Mouse (Mus musculus) layer of hippocampus, adult 11-12 months (tissue): Measurements from ENCODE around the gene Gm3543.
"Not testable (repeated sequence)": the region's sequence is repeated elsewhere in the genome, so short reads cannot be mapped to it uniquely, and the experiment has no call there.

Experiments used
- DNase-seq: peaks from one replicate; pipeline ENCODE4 v3.0.0; 2022; ENCODE audit warnings: low spot score

Gene Gm3543

DNA sequence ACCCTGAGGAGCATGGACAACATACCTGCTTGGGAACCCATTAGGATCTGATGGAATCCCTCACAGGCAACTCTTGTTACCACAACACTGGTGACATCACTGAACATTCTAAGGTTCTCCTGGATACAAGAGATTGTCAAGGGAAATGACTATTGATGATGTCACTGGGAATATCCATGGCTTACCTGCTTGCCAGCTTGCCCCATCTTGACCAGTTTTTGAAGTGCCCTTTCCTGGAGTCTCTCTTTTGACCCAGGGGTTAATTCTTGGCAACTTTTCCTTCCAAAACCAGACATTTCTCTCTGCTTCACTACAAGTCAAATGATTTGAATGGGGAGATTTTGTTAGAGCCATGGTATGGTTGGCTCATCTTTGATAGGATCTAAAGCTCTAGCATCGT, at the start of gene Gm3543:
Gene Gm3543, minus strand, starts transcription at position 101 of the 400 bp plus-strand sequence.
- not testable (repeated sequence) for DNase-seq

DNA sequence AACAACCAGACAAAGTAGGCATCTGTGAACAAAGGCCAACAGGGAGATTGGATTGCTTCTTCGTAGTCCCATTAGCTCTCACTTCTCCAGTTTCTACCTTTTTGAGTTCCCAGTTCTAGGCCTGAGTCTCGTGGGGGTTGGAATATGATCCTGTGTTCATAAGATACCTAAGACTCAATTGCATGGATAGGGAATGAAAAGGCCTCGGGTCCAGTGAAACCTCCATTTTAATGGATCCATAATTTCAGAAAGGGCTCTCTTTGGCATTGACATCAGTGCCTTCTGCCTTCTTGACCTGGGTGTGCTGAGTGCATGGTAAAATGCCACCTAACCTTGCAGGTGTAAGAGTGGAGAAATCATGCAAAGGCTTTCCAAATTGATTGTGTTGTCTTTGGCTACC, 14.5 kb downstream of the Gm3543 start:
- not testable (repeated sequence) for DNase-seq

DNA sequence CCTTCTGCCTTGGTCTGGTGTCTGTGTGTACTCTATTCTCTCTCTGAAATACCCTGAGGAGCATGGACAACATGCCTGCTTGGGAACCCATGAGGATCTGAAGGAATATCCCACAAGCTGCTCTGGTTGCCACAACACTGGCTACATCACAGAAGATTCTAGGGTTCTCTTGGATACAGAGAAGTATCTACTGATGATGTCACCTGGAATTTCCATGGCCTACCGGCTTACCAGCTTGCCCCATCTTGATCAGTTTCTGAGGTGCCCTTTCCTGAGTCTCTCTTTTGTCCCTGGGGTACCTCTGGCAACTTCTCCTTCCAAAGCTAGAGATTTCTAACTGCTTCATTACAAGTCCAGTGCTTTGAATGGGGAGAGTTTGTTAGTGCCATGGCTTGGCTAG, 15.3 kb downstream of the Gm3543 start, which contains the start of gene Gm6401:
Gene Gm6401, minus strand, starts transcription at position 101 of the 400 bp plus-strand sequence.
- not testable (repeated sequence) for DNase-seq

DNA sequence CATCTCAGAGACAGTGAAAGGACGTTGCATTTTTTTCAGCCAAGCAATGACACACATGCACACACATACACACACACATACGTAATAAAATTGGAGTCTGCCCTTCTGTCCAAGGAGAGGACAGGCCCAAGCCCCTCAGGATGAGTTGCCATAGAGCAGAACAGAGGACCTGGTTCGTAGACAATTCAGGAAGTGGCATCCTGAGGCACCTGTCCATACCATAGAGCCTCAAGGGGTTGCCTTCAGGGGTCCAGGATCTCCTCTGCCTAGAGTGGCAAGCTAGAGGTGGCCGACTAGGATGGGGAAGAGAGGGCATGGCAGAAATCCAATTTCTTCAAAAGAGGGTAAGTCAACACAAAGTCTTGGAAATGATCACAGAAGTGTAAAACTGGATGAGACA, 19.0 kb downstream of the Gm3543 start:
- not testable (repeated sequence) for DNase-seq

DNA sequence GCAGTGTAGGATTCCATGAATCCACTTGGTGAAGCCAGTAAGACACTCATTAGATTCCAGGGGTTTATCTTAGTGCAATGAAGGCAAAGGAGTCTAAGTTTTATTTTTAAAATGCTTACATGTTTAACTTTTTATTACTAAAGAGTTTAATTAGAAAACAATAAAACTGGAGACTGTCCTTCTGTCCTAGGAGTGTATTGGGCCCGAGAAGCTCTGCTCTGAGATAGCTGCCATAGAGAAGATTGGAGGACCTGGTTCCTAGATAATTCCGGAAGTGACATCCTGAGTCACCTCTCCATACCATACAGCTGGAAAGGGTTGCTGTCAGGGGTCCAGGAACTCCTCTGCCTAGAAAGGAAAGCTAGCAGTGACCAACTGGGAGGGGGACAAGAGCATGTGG, 39.4 kb downstream of the Gm3543 start, which contains the start of gene 1700024B05Rik:
Gene 1700024B05Rik, plus strand, starts transcription at position 301 of the 400 bp plus-strand sequence.
- not testable (repeated sequence) for DNase-seq
